Comparison of ENCODE assay signal across 13 mouse cellular contexts in genomic region chr4:123014501-123015282, GRCm38 (mm10). TPM values are rescaled to one million over a fixed set of nuclear protein-coding genes. Genes with fewer than 3 reads are reported as not detected.
DNase-seq lines count a peak whose midpoint lies in the region; ATAC-seq lines count a peak whose summit lies in the region.
"Had no signal": no experiment of that assay in that cellular context is flagged by ENCODE, and none has a peak within 500 bp of the region (broad histone marks: within the 10 kb centered on the region; RNA-seq: fewer than 3 reads in every experiment).

No protein-coding gene starts in this region.

- H3K9ac ChIP-seq in hindbrain, embryonic 11.5 days (ENCODE audit: low read depth, low read length): no peak overlapping the region; the same call in 1 of the 2 replicates
- H3K9ac ChIP-seq in midbrain, embryonic 16.5 days (ENCODE audit: low read depth, low read length): no peak overlapping the region; the same call in 1 of the 2 replicates
- H3K9ac ChIP-seq: liver, embryonic 15.5 days had no signal

- no peaks in the 10 kb centered on the region for H3K9me3 ChIP-seq in hindbrain, embryonic 11.5 days (ENCODE audit: control insufficient read depth, low read length)
- no peaks in the 10 kb centered on the region for H3K9me3 ChIP-seq in midbrain, embryonic 16.5 days (replicated peaks; ENCODE audit: control insufficient read depth, low read length, poor library complexity, severe bottlenecking)
- H3K9me3 ChIP-seq: liver, embryonic 15.5 days had no signal

- H3K27me3 ChIP-seq in hindbrain, embryonic 11.5 days (ENCODE audit: control insufficient read depth, insufficient read depth, low read length): no peaks in the 10 kb centered on the region
- H3K27me3 ChIP-seq in midbrain, embryonic 16.5 days (ENCODE audit: control insufficient read depth, insufficient read depth, low read depth, low read length): no peaks in the 10 kb centered on the region
- H3K27me3 ChIP-seq: liver, embryonic 15.5 days; Patski had no signal

- no peaks in the 10 kb centered on the region for H3K36me3 ChIP-seq in hindbrain, embryonic 11.5 days (ENCODE audit: control insufficient read depth, insufficient read depth, low read length)
- H3K36me3 ChIP-seq in midbrain, embryonic 16.5 days (ENCODE audit: control insufficient read depth, insufficient read depth, low read length): no peaks in the 10 kb centered on the region
- H3K36me3 ChIP-seq: liver, embryonic 15.5 days had no signal

- ATAC-seq in hindbrain, embryonic 11.5 days (ENCODE audit: low FRiP score): peak; percentile 36; the same call in 1 of the 2 replicates
- peak; percentile 71 for ATAC-seq in midbrain, embryonic 16.5 days
- ATAC-seq: inflammation-experienced regulatory T-cells, adult 6 months; Patski had no signal

- WGBS in hindbrain, embryonic 11.5 days: 18% methylated on average over 7 of the region's 7 CpGs
- WGBS in midbrain, embryonic 16.5 days: 15% methylated on average over 7 of the region's 7 CpGs

- peak; percentile 35 for DNase-seq in embryo, embryonic 10 days (ENCODE audit: low spot score)
- no peak for DNase-seq in embryo, embryonic 9.5 days (ENCODE audit: extremely low spot score)
- peak; percentile 32 for DNase-seq in embryo, embryonic 11 days
- peak; percentile 44 for DNase-seq in hindbrain, embryonic 11.5 days (ENCODE audit: low spot score)
- no peak for DNase-seq in adrenal gland, adult (ENCODE audit: inconsistent age in 2 of 2, low spot score in 1 of 2)
- no peak for DNase-seq in urinary bladder, adult 18-20 months (ENCODE audit: low spot score in 2 of 2)
- no peak for DNase-seq in adrenal gland, postnatal 10 days
- DNase-seq: spleen, adult 18-20 months had no signal

- H3K4me1 ChIP-seq in hindbrain, embryonic 11.5 days (replicated peaks; ENCODE audit: control insufficient read depth, insufficient read depth, low read length): peaks cover 13% of the 10 kb centered on the region
- H3K4me1 ChIP-seq in midbrain, embryonic 16.5 days (ENCODE audit: control insufficient read depth, insufficient read depth, low read length): peaks cover 54% of the 10 kb centered on the region

- H3K27ac ChIP-seq in hindbrain, embryonic 11.5 days (ENCODE audit: low read depth, low read length): peak overlapping the region; percentile 95
- H3K27ac ChIP-seq in midbrain, embryonic 16.5 days (ENCODE audit: low read length): peak overlapping the region; percentile 99
- H3K27ac ChIP-seq: liver, embryonic 15.5 days had no signal

- H3K4me2 ChIP-seq in hindbrain, embryonic 11.5 days (replicated peaks; ENCODE audit: low read depth, low read length): peak overlapping the region; percentile 20; the same call in 1 of the 2 replicates
- peak overlapping the region; percentile 54 for H3K4me2 ChIP-seq in midbrain, embryonic 16.5 days (ENCODE audit: low read length)
- H3K4me2 ChIP-seq: heart, embryonic 11.5 days; liver, embryonic 15.5 days had no signal

- no peak overlapping the region for H3K4me3 ChIP-seq in hindbrain, embryonic 11.5 days (ENCODE audit: low read depth, low read length)
- H3K4me3 ChIP-seq in midbrain, embryonic 16.5 days (ENCODE audit: low read depth, low read length): no peak overlapping the region
- H3K4me3 ChIP-seq: liver, embryonic 15.5 days had no signal

RNA-seq across cellular contexts. Expression of gene Trit1, which starts 1.7 kb away (rescaled TPM):
- 24.4 and 26.6 TPM in 2 replicates for polyA plus RNA-seq in hindbrain, embryonic 11.5 days (2014; fragmentation: Nextera tagmentation; extraction: Ambion mirVana)
- polyA plus RNA-seq in midbrain, embryonic 16.5 days (2015; fragmentation: Nextera tagmentation; extraction: Ambion mirVana): 25.3 and 25.9 TPM in 2 replicates
- 10 to 100 TPM; 19.7 to 22.7 TPM for total RNA-seq in adrenal gland, postnatal 10 days (2021)

RNA-seq across cellular contexts. Expression of gene Mycl, which starts 19.2 kb away (rescaled TPM):
- polyA plus RNA-seq in hindbrain, embryonic 11.5 days (2014; fragmentation: Nextera tagmentation; extraction: Ambion mirVana): 76.1 and 92.7 TPM in 2 replicates
- 58.9 and 68.8 TPM in 2 replicates for polyA plus RNA-seq in midbrain, embryonic 16.5 days (2015; fragmentation: Nextera tagmentation; extraction: Ambion mirVana)
- total RNA-seq in adrenal gland, postnatal 10 days (2021): 1 to 10 TPM; 3.6 to 5.6 TPM
- polyA plus RNA-seq: inflammation-experienced regulatory T-cells, adult 6 months had no signal

RNA-seq across cellular contexts. Expression of gene Mfsd2a, which starts 53.7 kb away (rescaled TPM):
- polyA plus RNA-seq in hindbrain, embryonic 11.5 days (2014; fragmentation: Nextera tagmentation; extraction: Ambion mirVana): 25.2 and 27.0 TPM in 2 replicates
- 32.3 and 33.5 TPM in 2 replicates for polyA plus RNA-seq in midbrain, embryonic 16.5 days (2015; fragmentation: Nextera tagmentation; extraction: Ambion mirVana)
- 10 to 100 TPM in 1 of 2 experiments, under 1 TPM in 1; 0.58 to 19.2 TPM for total RNA-seq in adrenal gland, postnatal 10 days (2021)

Comparison
In these comparisons a context has a peak if more than half of its experiments do, and no peak if none do; other contexts are left out.
1. DNase-seq: peak in embryo, embryonic 10 days (single experiment), embryo, embryonic 11 days (single experiment) and hindbrain, embryonic 11.5 days (single experiment); none in embryo, embryonic 9.5 days (single experiment), adrenal gland, adult (0 of 2), urinary bladder, adult 18-20 months (0 of 2) and adrenal gland, postnatal 10 days (single experiment).